Mouse (Mus musculus): ENCODE data around the gene Teddm2.

Gene Teddm2

DNA sequence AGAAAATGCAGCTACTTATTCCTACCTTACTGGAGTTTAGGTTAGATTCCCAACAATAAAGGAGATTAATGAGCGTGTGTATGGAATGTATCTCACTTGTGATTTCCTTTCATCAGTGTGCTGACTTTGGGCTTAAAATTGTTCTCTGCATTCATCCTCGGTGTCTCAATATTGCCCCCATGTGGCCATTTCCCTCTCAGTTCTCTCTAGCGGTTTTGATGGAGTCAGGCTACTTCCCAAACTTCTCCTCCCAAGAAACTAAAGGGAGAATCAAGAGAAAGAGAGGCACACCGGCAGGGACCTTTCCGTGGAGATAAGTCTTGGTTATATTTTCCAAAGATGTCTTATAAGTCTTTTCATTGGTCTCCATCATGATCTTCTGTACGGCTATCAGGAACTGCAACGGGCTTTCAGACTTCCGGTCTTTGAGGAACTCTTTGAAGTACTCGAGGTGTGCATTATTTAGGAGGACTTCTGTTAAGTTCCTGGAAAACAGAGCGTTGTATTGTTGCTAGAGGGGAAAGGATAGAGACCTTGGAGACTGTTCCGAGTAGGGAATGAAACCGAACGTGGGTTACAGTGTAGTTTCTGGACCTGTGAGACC lies 92.5 kb downstream of the Teddm2 start:
- peak; percentile 73 for DNase-seq

DNA sequence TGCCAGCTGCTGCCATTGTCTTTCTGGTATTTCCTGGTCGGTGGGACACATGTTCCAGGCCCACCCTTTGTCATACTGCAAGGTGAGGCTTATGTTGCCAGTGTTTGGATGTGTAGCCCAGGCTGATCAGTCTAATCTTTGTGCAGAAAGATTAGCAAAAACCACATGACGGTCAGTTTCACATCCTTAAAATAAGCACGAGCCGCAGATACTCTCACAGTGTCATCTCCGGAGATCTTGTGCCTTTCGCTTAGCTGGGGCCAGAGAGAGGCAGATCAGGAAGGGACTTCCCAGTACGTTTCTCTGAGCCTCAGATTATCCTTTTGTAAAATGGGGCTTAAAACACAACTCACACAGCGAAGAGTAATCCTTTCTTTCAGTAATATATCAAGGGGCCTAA lies 96.5 kb downstream of the Teddm2 start:
- no peak for DNase-seq

DNA sequence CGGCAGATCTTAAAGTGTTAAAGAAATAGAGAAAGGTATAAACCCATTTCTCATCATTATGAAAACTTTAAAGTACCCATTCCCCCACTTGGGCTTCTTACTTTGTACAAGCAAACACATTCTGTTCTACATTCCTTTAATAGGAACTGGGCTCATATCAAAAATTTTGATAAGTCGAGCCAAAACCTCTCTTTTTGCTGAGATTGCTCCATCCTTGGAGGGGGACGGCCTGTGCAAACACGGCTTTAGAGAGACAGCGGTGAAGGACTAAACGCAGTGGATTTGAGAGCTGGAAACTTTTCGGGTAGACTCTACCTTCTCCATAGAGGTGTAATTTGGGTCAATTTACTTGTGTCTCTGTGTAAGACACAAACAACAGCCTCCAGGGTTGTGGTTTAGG lies 97.3 kb downstream of the Teddm2 start:
- peak; percentile 18 for DNase-seq
